Mouse (Mus musculus) liver, adult (tissue): Measurements from ENCODE around the gene Mrpl12.
A peak's percentile ranks its signal among the peaks of the same experiment; 100 is the strongest.

Experiments used
- GATA4 ChIP-seq: IDR thresholded peaks from 2 replicates; pipeline ENCODE4 v1.6.1; 2014; ENCODE audit warnings: mild to moderate bottlenecking, low read length; ENCODE audit not compliant: insufficient replicate concordance

Gene Mrpl12

DNA sequence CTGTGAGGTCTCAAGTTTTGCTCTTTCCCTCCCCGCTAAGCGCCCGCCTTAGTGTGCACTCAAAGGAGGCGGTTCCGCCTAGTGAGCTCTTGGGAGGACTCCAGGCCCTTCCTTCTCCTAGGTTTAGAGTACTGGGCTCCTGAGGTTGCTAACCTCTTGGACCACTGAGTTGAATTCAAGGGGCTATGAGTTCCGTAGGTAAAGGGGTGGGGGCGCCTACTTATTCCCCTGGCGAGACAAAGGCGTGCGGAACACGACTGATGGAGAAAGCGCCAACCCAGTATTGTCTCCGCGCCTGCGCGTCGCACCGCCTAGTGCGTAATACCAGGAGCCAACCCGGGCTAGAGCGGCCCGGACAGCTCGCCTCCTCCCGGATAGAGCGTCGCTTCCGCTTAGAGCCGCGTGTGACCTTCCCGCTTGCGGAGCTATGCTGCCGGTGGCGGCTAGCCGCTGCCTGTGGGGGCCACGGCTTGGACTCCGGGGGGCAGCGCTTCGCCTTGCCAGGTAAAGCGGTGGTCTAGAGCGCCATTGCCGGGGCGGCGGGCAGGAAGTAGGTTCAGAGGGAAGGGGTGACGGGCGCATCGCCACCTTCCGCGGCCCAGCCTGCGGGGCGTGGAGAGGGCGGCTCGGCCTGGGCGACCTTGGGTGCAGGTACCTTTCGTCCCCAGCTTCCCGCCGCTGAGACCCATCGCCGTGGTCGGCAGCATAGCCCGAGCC lies at the start of gene Mrpl12:
Gene Mrpl12 (plus strand): TSS at position 349 of the 717 bp plus-strand sequence.
- peak; percentile 51; the same call in 1 of the 2 replicates for TF ChIP-seq GATA4

- no peak for TF ChIP-seq GATA4
These were observed 47.1 kb upstream of the Mrpl12 start, which contains the start of gene Nploc4 for GRCm38 (mm10) chr11:120437152-120437856. Gene Nploc4, minus strand, starts transcription at chr11:120437708.

DNA sequence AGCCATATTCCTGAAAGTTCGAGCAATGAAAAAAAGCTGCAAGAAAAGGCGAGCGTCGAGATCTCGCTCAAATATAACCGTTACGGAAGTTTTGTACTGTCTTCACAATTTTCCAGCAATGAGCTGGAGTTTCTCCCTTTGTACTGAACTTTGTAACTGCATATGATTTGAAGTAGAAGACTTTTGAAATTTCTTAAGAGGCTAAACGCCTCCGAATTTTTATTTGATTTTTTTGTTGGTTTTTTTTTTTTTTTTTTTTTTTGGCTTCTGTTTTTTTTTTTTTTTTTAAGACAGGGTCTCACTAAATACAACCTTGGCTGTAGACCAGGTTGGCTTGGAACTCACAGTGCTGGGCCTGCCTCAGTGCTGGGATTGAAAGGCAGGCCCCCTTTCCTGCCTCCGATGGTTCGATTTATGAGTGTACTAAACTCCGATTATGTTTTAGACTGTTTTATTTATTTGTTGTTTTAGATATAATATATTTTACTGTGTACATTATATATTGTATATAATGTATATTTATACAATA lies 46.5 kb upstream of the Mrpl12 start:
- TF ChIP-seq GATA4, result no peak

DNA sequence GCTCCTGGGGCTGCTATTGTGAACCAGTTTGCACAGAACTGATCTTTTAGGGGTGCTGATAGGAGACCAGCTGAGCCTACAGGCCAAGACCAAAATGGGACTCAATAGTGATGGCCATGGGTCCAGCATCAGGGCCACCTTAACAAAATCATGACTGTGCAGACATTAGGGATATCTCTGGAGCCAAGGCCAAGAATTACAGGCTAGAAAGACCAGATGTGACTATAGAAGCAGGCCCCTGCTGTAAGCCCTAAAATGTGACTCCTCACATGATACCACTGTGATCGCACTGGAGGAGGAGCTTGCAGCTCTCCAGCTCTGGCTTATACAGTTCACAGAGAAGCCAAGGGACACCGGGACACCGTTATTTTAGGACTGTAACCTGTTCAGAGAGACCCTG lies 42.1 kb upstream of the Mrpl12 start, which contains the start of gene Tspan10:
Gene Tspan10 (plus strand): TSS at position 301 of the 400 bp plus-strand sequence.
- TF ChIP-seq GATA4, result no peak

DNA sequence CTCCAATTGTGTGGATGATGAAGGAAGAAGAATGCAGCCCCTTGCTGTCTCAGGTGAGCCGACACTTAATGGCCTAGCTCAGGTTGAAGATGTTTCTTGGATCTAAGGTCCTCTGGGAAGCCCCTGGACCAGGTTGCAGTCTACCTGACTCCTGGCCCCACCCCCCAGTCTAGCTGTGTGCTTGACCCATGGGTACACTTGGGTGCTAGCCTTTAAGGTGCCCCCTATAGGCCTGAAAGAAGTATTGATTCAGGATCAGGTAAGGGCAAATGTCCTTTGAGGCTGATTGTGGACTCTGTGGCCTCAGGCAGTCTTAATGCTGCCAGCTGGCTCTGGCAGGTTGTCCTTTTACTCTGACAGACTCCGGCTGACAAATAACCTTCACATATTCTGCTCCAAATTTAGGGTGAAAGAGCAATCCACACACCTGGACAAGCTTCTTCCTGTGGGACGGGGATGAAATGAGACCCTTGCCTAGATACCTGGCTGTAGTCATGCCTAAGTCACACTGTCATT lies 41.6 kb upstream of the Mrpl12 start:
- TF ChIP-seq GATA4, result no peak

- TF ChIP-seq GATA4, result no peak
These were observed 40.3 kb upstream of the Mrpl12 start for GRCm38 (mm10) chr11:120444106-120444505.

DNA sequence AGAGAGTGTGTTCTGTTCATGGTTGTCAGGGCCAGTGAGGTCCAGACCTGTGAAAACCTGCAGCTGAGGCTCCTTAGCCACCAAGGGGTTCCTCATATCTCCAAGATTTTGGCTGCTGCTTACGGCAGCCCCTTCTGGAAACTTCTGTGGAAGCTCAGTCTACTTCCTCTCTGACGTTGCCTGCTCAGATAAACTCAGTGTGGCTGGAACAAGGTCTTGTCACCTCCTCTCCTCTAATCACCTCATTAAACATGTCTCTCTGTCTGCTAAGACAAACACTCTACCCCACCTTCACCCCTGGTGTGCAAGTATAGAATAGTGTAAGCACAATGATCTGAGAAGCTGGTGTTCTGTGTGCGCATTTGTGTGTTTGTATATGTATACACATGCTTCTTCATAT lies 38.9 kb upstream of the Mrpl12 start:
- TF ChIP-seq GATA4, result no peak

GRCm38 (mm10) chr11:120447179-120447578 lies 37.2 kb upstream of the Mrpl12 start:
- no peak for TF ChIP-seq GATA4

GRCm38 (mm10) chr11:120452246-120452645 lies 32.2 kb upstream of the Mrpl12 start:
- no peak for TF ChIP-seq GATA4

DNA sequence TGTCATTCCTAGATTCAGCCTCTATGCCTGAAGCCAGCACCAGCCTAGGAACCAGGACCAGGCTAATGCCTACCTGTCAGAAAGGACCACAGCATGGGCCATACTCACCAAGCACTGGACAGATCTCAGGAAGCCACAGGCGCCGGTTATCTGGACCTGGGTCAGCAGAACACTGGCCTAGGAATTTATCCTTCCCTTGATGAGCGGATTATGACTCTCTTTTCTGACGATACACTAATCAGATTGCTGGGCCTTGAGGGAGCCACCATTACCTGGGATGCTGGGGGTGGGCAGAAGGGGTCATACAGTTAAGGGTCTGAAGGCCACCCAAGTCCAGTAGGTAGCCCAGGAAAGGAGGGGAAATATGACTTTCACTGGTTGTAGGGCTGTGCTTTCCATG lies 31.1 kb upstream of the Mrpl12 start, which contains the start of gene Pde6g:
Gene Pde6g (minus strand): TSS at position 195 of the 400 bp plus-strand sequence.
- no peak for TF ChIP-seq GATA4

GRCm38 (mm10) chr11:120454965-120455364 lies 29.4 kb upstream of the Mrpl12 start:
- no peak for TF ChIP-seq GATA4

GRCm38 (mm10) chr11:120455413-120455812 lies 29.0 kb upstream of the Mrpl12 start:
- no peak for TF ChIP-seq GATA4

GRCm38 (mm10) chr11:120457370-120457769 lies 27.0 kb upstream of the Mrpl12 start:
- no peak for TF ChIP-seq GATA4

DNA sequence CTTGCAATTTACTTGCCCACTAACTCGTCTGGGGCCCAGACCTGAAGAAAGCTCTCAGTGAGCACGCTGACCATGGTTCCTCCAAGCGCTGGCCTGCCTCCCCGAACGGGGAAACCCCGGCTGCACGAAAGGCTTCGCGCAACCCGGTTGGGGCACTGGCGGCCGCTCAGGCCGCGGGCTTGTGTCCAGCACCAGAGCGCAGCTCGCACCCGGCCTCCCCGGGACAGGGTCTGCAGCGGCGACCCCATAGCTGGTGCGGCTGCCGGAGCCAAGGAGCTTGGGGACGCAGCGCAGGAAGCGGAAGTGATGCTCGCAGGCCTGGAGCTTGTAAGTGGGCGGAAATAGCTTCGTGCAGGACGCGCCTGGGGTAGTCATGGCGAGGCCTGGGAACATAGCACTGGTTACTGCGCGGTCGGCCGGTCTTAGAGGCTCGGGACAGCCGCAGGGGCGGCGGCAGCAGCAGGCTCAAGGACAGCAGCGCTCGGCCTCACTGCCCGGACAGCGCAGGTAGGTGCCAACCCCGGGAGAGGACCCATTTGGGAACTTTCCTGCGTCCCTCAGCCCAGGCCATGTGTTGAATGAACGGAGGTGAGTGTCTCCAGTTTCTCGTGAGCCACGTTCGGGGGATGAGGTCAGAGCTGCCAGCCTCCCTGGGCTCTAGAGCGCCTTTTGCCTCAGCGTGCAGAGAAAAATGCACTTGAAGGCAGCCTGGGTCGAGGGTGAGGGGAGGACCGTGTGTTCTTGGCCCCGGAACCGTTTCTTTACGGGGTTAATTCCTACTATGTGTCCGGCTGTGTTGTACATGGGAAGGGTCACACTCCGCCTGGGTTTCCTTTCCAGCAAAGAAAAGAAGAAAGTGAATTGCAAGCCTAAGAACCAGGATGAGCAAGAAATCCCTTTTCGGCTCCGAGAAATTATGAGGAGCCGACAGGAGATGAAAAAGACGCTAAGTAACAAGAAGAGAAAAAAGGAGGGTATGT lies 26.4 kb upstream of the Mrpl12 start, which contains the start of the genes Oxld1 and Ccdc137:
Gene Oxld1 (minus strand): TSS at position 297 of the 980 bp plus-strand sequence.
Gene Ccdc137 (plus strand): TSS at position 344 of the 980 bp plus-strand sequence.
- peak; percentile 7; the same call in 1 of the 2 replicates for TF ChIP-seq GATA4
